Mouse (Mus musculus): ENCODE data around the gene Isyna1.

DNA sequence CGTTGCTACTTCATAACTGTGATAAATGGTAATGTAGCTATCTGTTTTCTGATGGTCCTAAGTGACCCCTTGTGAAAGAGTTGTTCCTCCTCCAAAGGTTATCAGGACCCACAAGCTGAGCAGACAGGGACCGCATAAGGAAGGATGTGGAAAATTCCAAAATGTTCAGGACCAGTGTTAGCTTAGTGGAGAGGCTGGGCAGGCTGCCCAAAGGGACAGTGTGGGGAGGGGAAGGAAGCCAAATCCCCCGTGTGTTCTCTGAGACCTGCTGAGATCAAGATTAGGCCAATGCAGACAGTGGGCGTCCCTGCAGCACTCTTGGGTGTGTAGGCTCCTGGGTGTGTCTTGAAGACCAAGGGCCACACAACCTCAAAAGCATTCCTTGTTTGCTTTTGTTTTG lies 19.3 kb upstream of the Isyna1 start:
- TF ChIP-seq CTCF (IDR thresholded peaks at IDR 0.05) (no peak), EP300 (IDR thresholded peaks at IDR 0.05) (no peak)
